Mouse (Mus musculus): ENCODE data around the gene Dnm3.

Gene Dnm3

GRCm38 (mm10) chr1:162327631-162328030, 150.2 kb downstream of the Dnm3 start:
- no peak for DNase-seq (ENCODE audit: low read depth in 1 of 2, low spot score in 2 of 2)

- DNase-seq (ENCODE audit: low read depth in 1 of 2, low spot score in 2 of 2): no peak
Measured at GRCm38 (mm10) chr1:162324412-162324811, 153.4 kb downstream of the Dnm3 start.

GRCm38 (mm10) chr1:162323142-162323541, 154.7 kb downstream of the Dnm3 start:
- DNase-seq (ENCODE audit: low read depth in 1 of 2, low spot score in 2 of 2): no peak

GRCm38 (mm10) chr1:162313451-162314276, 164.2 kb downstream of the Dnm3 start:
- no peak for DNase-seq (ENCODE audit: low read depth in 1 of 2, low spot score in 2 of 2)

- DNase-seq (ENCODE audit: low read depth in 1 of 2, low spot score in 2 of 2): no peak
Measured at GRCm38 (mm10) chr1:162312621-162313020, 165.2 kb downstream of the Dnm3 start.

GRCm38 (mm10) chr1:162312152-162312551, 165.7 kb downstream of the Dnm3 start:
- DNase-seq (ENCODE audit: low read depth in 1 of 2, low spot score in 2 of 2): no peak

GRCm38 (mm10) chr1:162305247-162305646, 172.6 kb downstream of the Dnm3 start:
- no peak for DNase-seq (ENCODE audit: low read depth in 1 of 2, low spot score in 2 of 2)

- no peak for DNase-seq (ENCODE audit: low read depth in 1 of 2, low spot score in 2 of 2)
Measured at GRCm38 (mm10) chr1:162302480-162302879, 175.4 kb downstream of the Dnm3 start.

GRCm38 (mm10) chr1:162299558-162300319, 178.1 kb downstream of the Dnm3 start:
- DNase-seq (ENCODE audit: low read depth in 1 of 2, low spot score in 2 of 2): no peak

GRCm38 (mm10) chr1:162298527-162298926, 179.3 kb downstream of the Dnm3 start:
- DNase-seq (ENCODE audit: low read depth in 1 of 2, low spot score in 2 of 2): no peak

- DNase-seq (ENCODE audit: low read depth in 1 of 2, low spot score in 2 of 2): no peak
Measured at GRCm38 (mm10) chr1:162295443-162295842, 182.4 kb downstream of the Dnm3 start.

GRCm38 (mm10) chr1:162294572-162294910, 183.3 kb downstream of the Dnm3 start:
- DNase-seq (ENCODE audit: low read depth in 1 of 2, low spot score in 2 of 2): no peak

GRCm38 (mm10) chr1:162293732-162294571, 183.9 kb downstream of the Dnm3 start:
- DNase-seq (ENCODE audit: low read depth in 1 of 2, low spot score in 2 of 2): no peak

- DNase-seq (ENCODE audit: low read depth in 1 of 2, low spot score in 2 of 2): no peak
Measured at GRCm38 (mm10) chr1:162286910-162287309, 190.9 kb downstream of the Dnm3 start.

GRCm38 (mm10) chr1:162281981-162282381, 195.9 kb downstream of the Dnm3 start:
- no peak for DNase-seq (ENCODE audit: low read depth in 1 of 2, low spot score in 2 of 2)

GRCm38 (mm10) chr1:162280052-162280451, 197.8 kb downstream of the Dnm3 start:
- DNase-seq (ENCODE audit: low read depth in 1 of 2, low spot score in 2 of 2): no peak

GRCm38 (mm10) chr1:162276011-162276410, 201.8 kb downstream of the Dnm3 start:
- DNase-seq (ENCODE audit: low read depth in 1 of 2, low spot score in 2 of 2): no peak

- DNase-seq (ENCODE audit: low read depth in 1 of 2, low spot score in 2 of 2): no peak
Measured at GRCm38 (mm10) chr1:162274674-162275248, 203.1 kb downstream of the Dnm3 start.

GRCm38 (mm10) chr1:162256912-162257607, 220.8 kb downstream of the Dnm3 start:
- no peak for DNase-seq (ENCODE audit: low read depth in 1 of 2, low spot score in 2 of 2)

GRCm38 (mm10) chr1:162254944-162255343, 222.9 kb downstream of the Dnm3 start:
- DNase-seq (ENCODE audit: low read depth in 1 of 2, low spot score in 2 of 2): no peak

All from monocyte, adult 2 months (primary cell).